ENCODE assay signal across 26 mouse cellular contexts in the genomic region with DNA sequence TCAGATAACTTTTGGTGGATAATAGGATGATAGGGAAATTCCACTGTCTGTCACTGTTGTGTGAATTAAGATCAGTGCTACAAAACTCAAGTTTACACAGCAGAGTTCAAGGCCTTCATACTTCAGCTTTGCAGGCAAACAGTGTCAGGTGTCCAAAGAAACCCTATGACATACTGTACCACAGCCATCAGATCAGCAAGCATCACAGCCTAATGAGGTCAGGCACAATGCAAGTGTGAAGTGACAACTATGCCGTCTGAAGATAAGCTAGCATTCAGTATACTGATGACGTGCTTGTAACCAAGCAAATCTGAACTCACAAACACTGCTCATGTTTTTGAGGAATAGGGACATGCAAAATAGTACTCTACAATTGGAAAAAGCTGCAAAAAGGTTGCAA. TPM values are rescaled to one million over a fixed set of nuclear protein-coding genes. Genes with fewer than 3 reads are reported as not detected.
DNase-seq lines count a peak whose midpoint lies in the region; ATAC-seq and TF ChIP-seq lines count a peak whose summit lies in the region.
"Had no signal": no experiment of that assay in that cellular context is flagged by ENCODE, and none has a peak within 500 bp of the region (broad histone marks: within the 10 kb centered on the region; RNA-seq: fewer than 3 reads in every experiment).

No protein-coding gene starts in this region.

- 21% methylated on average over 2 of the region's 2 CpGs for WGBS in heart, postnatal 0 days
- 53% methylated on average over 2 of the region's 2 CpGs for WGBS in heart, embryonic 10.5 days
- 37% methylated on average over 2 of the region's 2 CpGs for WGBS in heart, embryonic 12.5 days

- H3K27ac ChIP-seq in heart, postnatal 0 days (ENCODE audit: low read depth) = no peak overlapping the region
- no peak overlapping the region for H3K27ac ChIP-seq in heart, embryonic 10.5 days
- H3K27ac ChIP-seq in heart, embryonic 12.5 days (ENCODE audit: poor library complexity, severe bottlenecking) = no peak overlapping the region
- H3K27ac ChIP-seq: embryonic facial prominence, embryonic 10.5 days; embryonic facial prominence, embryonic 12.5 days; forebrain, embryonic 13.5 days; forebrain, embryonic 15.5 days had no signal

- peak; percentile 82 for DNase-seq in heart, adult 11 months
- DNase-seq in heart, postnatal 36 days = no peak
- DNase-seq in heart, postnatal 0 days (ENCODE audit: low spot score) = peak; percentile 29
- no peak for DNase-seq in heart, embryonic 10.5 days (ENCODE audit: low spot score)
- DNase-seq in heart, postnatal 4 days = peak; percentile 7
- DNase-seq: adrenal gland, adult 8-10 months; adrenal gland, postnatal 14 days; adrenal gland, postnatal 36 days; B cell, adult 2 months; cerebellum, adult 11-12 months; cerebellum, adult 2 months; cerebellum, adult 9-10 months; cerebellum, postnatal 10 days; cerebellum, postnatal 25 days had no signal

- intact Hi-C loops in heart, postnatal 36 days (cut with DNase I) = no loop called here

- H3K4me1 ChIP-seq in heart, postnatal 0 days (ENCODE audit: control insufficient read depth, insufficient read depth) = peaks cover 4% of the 10 kb centered on the region; the same call in 1 of the 2 replicates
- H3K4me1 ChIP-seq in heart, embryonic 10.5 days = no peaks in the 10 kb centered on the region
- no peaks in the 10 kb centered on the region; the same call in 1 of the 2 replicates for H3K4me1 ChIP-seq in heart, embryonic 12.5 days (replicated peaks)
- H3K4me1 ChIP-seq: embryonic facial prominence, embryonic 10.5 days; embryonic facial prominence, embryonic 12.5 days; forebrain, embryonic 13.5 days; forebrain, embryonic 15.5 days had no signal

- no peak overlapping the region for H3K4me2 ChIP-seq in heart, postnatal 0 days (ENCODE audit: low read depth, low read length)
- no peak overlapping the region for H3K4me2 ChIP-seq in heart, embryonic 12.5 days
- H3K4me2 ChIP-seq: embryonic facial prominence, embryonic 12.5 days; forebrain, embryonic 13.5 days; forebrain, embryonic 15.5 days had no signal

- TF ChIP-seq EP300 in heart, postnatal 0 days (IDR thresholded peaks at IDR 0.05; ENCODE audit: low read depth) = no peak

- no peaks in the 10 kb centered on the region for H3K27me3 ChIP-seq in heart, postnatal 0 days (ENCODE audit: control insufficient read depth, insufficient read depth, low read length)
- no peaks in the 10 kb centered on the region for H3K27me3 ChIP-seq in heart, embryonic 10.5 days (ENCODE audit: insufficient read depth, poor library complexity, severe bottlenecking)
- no peaks in the 10 kb centered on the region for H3K27me3 ChIP-seq in heart, embryonic 12.5 days (replicated peaks)
- H3K27me3 ChIP-seq: CH12.LX; embryonic facial prominence, embryonic 12.5 days; forebrain, embryonic 13.5 days; forebrain, embryonic 15.5 days; Patski had no signal

- no peak overlapping the region for H3K4me3 ChIP-seq in heart, postnatal 0 days (ENCODE audit: low read depth, low read length)
- no peak overlapping the region for H3K4me3 ChIP-seq in heart, embryonic 10.5 days
- no peak overlapping the region for H3K4me3 ChIP-seq in heart, embryonic 12.5 days
- H3K4me3 ChIP-seq: embryonic facial prominence, embryonic 10.5 days; embryonic facial prominence, embryonic 12.5 days; forebrain, embryonic 13.5 days; forebrain, embryonic 15.5 days had no signal

- H3K9ac ChIP-seq in heart, postnatal 0 days (replicated peaks; ENCODE audit: low read depth, low read length) = no peak overlapping the region
- no peak overlapping the region for H3K9ac ChIP-seq in heart, embryonic 12.5 days
- H3K9ac ChIP-seq: embryonic facial prominence, embryonic 12.5 days; forebrain, embryonic 13.5 days; forebrain, embryonic 15.5 days had no signal

- H3K36me3 ChIP-seq in heart, postnatal 0 days (replicated peaks; ENCODE audit: control insufficient read depth, insufficient read depth, low read length) = peaks cover 50% of the 10 kb centered on the region
- peaks cover 41% of the 10 kb centered on the region for H3K36me3 ChIP-seq in heart, embryonic 10.5 days
- H3K36me3 ChIP-seq in heart, embryonic 12.5 days = peaks cover 52% of the 10 kb centered on the region

- TF ChIP-seq CTCF in heart, postnatal 0 days (IDR thresholded peaks at IDR 0.05; ENCODE audit: low read depth) = no peak

- peak; percentile 85 for ATAC-seq in heart, postnatal 0 days (ENCODE audit: insufficient read depth, low read depth)
- no peak for ATAC-seq in heart, embryonic 12.5 days (ENCODE audit: insufficient number of reproducible peaks, low FRiP score)
- ATAC-seq: activated CD4-positive, CD25-positive, alpha-beta regulatory T cell, adult 4 months; CD4-positive, CD25-positive, alpha-beta regulatory T cell, adult 4 months; forebrain, embryonic 13.5 days; forebrain, embryonic 15.5 days; Patski had no signal

- no peaks in the 10 kb centered on the region for H3K9me3 ChIP-seq in heart, postnatal 0 days (replicated peaks; ENCODE audit: control insufficient read depth, low read length)
- no peaks in the 10 kb centered on the region for H3K9me3 ChIP-seq in heart, embryonic 10.5 days
- H3K9me3 ChIP-seq in heart, embryonic 12.5 days (replicated peaks) = no peaks in the 10 kb centered on the region
- H3K9me3 ChIP-seq: embryonic facial prominence, embryonic 10.5 days; embryonic facial prominence, embryonic 12.5 days; forebrain, embryonic 13.5 days; forebrain, embryonic 15.5 days; G1E had no signal

RNA-seq across cellular contexts. Expression of a gene that starts 36.7 kb away (rescaled TPM):
- total RNA-seq in heart, postnatal 36 days (2021) = 10 to 100 TPM; 19.2 to 19.6 TPM
- total RNA-seq in heart, postnatal 0 days (2014; rRNA removed; ENCODE audit: low replicate concordance) = 4.5 and 4.9 TPM in 2 replicates
- 11.6 and 12.7 TPM in 2 replicates for polyA plus RNA-seq in heart, postnatal 0 days (2015; fragmentation: Nextera tagmentation; extraction: Ambion mirVana)
- polyA plus RNA-seq in heart, embryonic 10.5 days (2016; fragmentation: Nextera tagmentation; extraction: Ambion mirVana) = 11.3 and 13.9 TPM in 2 replicates
- total RNA-seq in heart, postnatal 4 days (2021) = 10 to 100 TPM; 17.0 to 17.8 TPM
- polyA plus RNA-seq in heart, embryonic 12.5 days (2016; fragmentation: Nextera tagmentation; extraction: Ambion mirVana) = 15.9 and 17.4 TPM in 2 replicates

RNA-seq across cellular contexts. Expression of a gene that starts 43.1 kb away (rescaled TPM):
- not detected for total RNA-seq in heart, postnatal 36 days (2021)
- total RNA-seq in heart, postnatal 0 days (2014; rRNA removed; ENCODE audit: low replicate concordance) = not detected in 2 replicates
- not detected in 2 replicates for polyA plus RNA-seq in heart, postnatal 0 days (2015; fragmentation: Nextera tagmentation; extraction: Ambion mirVana)
- polyA plus RNA-seq in heart, embryonic 10.5 days (2016; fragmentation: Nextera tagmentation; extraction: Ambion mirVana) = 0.48 and 2.7 TPM in 2 replicates
- total RNA-seq in heart, postnatal 4 days (2021) = not detected
- 0.19 and 0.22 TPM in 2 replicates for polyA plus RNA-seq in heart, embryonic 12.5 days (2016; fragmentation: Nextera tagmentation; extraction: Ambion mirVana)
- total RNA-seq: adrenal gland, adult 8-10 months; adrenal gland, postnatal 14 days; adrenal gland, postnatal 36 days; CH12.LX; G1E had no signal
- polyA plus RNA-seq: activated CD4-positive, CD25-positive, alpha-beta regulatory T cell, adult 4 months; CD4-positive, CD25-positive, alpha-beta regulatory T cell, adult 4 months; cerebellum, adult 2 months; cortical plate, adult 2 months; forebrain, embryonic 11.5 days; forebrain, embryonic 13.5 days; forebrain, embryonic 15.5 days; G1E had no signal

Comparison
In these comparisons a context has a peak if more than half of its experiments do, and no peak if none do; other contexts are left out.
1. DNase-seq: peak in heart, adult 11 months (single experiment), heart, postnatal 0 days (single experiment) and heart, postnatal 4 days (single experiment); none in heart, postnatal 36 days (0 of 2) and heart, embryonic 10.5 days (single experiment).